Mouse (Mus musculus): Measurements from ENCODE around the gene Mvk. TPM values are rescaled to one million over a fixed set of nuclear protein-coding genes. Genes with fewer than 3 reads are reported as not detected.

Mvk gene
- polyA plus RNA-seq, 1 experiment: not detected

DNA sequence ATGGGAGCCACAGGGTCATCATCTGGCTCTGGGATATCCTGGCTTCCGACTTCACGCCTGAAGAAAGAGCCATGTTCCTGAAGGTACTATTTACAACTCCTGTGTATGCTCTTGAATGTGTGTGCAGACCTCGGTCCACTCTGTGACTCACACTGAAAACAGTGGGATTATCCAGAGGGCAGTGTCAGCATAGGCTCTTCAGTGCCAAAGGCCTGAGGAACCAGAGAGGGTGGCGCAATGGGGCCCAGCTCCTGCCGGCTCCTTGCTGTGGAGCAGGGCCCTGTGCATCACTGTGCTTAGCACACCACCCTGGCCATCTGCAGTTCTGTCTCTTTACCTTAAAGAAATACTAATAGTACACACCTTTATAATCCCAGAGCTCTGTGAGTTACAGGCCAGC, 28.5 kb upstream of the Mvk start:
- H3K4me1 ChIP-seq (ENCODE audit: control insufficient read depth, insufficient read depth, low read length): no peaks in the 10 kb centered on the region
- no peak overlapping the region for H3K27ac ChIP-seq (ENCODE audit: insufficient read depth, low read depth, low read length)
- no peak for TF ChIP-seq CTCF (IDR thresholded peaks at IDR 0.05; ENCODE audit: insufficient read depth, low read depth, low read length)
- no peak for TF ChIP-seq POLR2A (IDR thresholded peaks at IDR 0.05; ENCODE audit: insufficient read depth, low read depth, low read length)
- WGBS: 95% methylated on average over 5 of the region's 5 CpGs
- H3K4me3 ChIP-seq (ENCODE audit: insufficient read depth, low read depth, low read length): no peak overlapping the region

DNA sequence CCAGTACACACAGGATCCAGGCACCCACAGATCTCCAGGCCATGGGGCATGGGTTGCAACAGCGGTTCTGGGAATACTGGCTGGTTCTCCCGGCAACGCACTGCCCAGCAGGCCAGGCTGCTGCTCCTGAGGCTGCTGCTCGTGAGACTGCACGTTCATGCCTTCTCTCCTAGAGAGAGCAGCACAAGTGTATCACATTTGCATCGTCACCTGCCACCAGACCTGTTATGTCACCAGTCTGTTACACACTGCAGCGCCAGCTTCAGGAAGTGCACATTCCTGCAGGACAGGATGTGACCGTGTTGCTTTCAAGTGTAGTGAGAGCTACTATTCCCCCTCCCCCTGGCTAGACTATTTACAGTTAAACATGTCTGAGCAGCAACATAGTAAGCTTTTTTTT, 27.2 kb upstream of the Mvk start:
- H3K4me3 ChIP-seq (ENCODE audit: insufficient read depth, low read depth, low read length): no peak overlapping the region
- WGBS: 85% methylated on average over 8 of the region's 8 CpGs
- no peak for TF ChIP-seq POLR2A (IDR thresholded peaks at IDR 0.05; ENCODE audit: insufficient read depth, low read depth, low read length)
- 0 out of 2 replicates have a peak overlapping the region, but pooled peaks have one; percentile 14 for H3K27ac ChIP-seq (ENCODE audit: insufficient read depth, low read depth, low read length)
- no peaks in the 10 kb centered on the region for H3K4me1 ChIP-seq (ENCODE audit: control insufficient read depth, insufficient read depth, low read length)

DNA sequence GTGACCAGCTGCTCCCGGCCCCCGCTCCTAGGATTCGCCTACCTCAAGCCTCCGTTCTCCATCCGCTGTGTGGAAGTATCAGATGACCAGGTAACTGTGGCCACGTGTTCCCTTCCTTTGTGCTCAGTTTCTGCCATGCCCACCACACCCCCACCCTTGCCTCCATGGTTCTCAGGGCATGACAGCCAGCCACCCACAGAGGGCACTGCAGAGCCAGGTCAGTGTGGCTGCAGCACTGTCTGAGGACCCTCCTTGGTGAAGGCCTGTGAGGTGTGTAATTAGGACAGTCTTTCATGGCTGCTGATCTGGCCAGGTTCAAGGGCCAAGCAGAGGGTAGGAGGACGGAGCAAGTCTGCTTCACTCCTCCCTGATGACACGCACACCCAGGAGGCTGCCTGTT, 25.5 kb upstream of the Mvk start:
- WGBS: 82% methylated on average over 8 of the region's 8 CpGs
- TF ChIP-seq POLR2A (IDR thresholded peaks at IDR 0.05; ENCODE audit: insufficient read depth, low read depth, low read length) (no peak), CTCF (IDR thresholded peaks at IDR 0.05; ENCODE audit: insufficient read depth, low read depth, low read length) (0 out of 2 replicates have a peak, but pooled peaks have one; percentile 9)
- H3K4me1 ChIP-seq (ENCODE audit: control insufficient read depth, insufficient read depth, low read length): 0 out of 2 replicates have a peak, but pooled peaks cover 8% of the 10 kb centered on the region

DNA sequence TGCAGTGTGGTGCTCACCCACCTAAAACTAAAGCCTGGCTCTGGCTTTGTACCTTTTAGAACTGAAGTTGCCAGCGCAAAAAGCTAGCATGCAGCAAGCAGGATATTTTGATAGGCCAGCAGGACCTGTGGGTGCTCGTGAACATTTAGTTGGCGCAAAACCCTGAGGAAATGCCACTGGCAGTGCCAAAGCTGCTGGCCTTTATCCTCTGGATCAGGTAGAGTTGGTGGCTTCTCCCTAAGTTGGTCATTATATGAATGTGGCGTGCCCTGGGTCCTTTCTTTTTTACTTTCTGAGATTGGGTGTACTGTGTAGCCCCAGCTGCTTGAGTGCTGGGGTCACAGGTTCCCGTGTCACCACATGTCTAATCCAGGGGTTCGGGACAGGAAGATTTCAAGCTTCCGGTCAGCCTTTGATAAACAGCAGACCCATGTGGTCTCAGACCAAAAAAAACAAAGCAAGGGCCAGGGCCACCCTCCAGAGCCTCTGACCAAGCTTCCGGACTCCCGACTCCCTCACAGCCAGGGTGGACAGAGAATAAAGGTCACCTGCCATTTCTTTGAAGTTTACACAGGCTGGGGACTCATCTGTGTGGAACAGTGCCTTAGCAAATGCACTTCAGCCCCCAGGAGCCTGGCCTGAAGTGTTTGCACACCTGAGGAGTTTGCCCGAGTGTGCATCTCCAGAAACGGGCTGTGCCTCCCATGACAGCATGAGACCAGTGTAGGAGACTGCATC, 22.3 kb upstream of the Mvk start:
- H3K4me3 ChIP-seq (ENCODE audit: insufficient read depth, low read depth, low read length): no peak overlapping the region
- 80% methylated on average over 11 of the region's 11 CpGs for WGBS
- TF ChIP-seq CTCF (IDR thresholded peaks at IDR 0.05; ENCODE audit: insufficient read depth, low read depth, low read length) (no peak), POLR2A (IDR thresholded peaks at IDR 0.05; ENCODE audit: insufficient read depth, low read depth, low read length) (no peak)
- H3K27ac ChIP-seq (ENCODE audit: insufficient read depth, low read depth, low read length): no peak overlapping the region
- 0 out of 2 replicates have a peak, but pooled peaks cover 11% of the 10 kb centered on the region for H3K4me1 ChIP-seq (ENCODE audit: control insufficient read depth, insufficient read depth, low read length)

More for the DNA sequence above, 25.5 kb upstream of the Mvk start:
- no peak overlapping the region for H3K27ac ChIP-seq (ENCODE audit: insufficient read depth, low read depth, low read length)
- H3K4me3 ChIP-seq (ENCODE audit: insufficient read depth, low read depth, low read length): no peak overlapping the region

DNA sequence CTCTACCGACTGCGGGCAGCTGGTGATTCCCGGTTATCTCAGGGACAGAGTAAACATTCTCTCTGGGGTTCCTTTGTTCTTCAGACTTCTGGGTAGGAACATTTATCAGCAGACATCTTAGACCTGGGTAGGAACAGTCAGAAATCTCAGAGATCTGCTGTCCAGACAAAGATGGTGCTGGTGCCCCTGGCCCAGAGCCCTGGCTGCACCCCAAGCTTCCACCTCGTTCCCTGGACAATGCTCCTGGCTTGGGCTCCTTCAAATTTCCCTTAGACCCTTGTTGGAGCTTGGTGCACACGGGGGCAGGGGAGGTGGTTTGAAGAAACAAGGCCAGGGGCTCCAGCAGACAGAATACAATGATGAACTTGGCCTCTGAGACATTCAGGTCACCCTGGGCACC, 21.5 kb upstream of the Mvk start:
- TF ChIP-seq POLR2A (IDR thresholded peaks at IDR 0.05; ENCODE audit: insufficient read depth, low read depth, low read length): no peak
- Histone ChIP-seq H3K4me3 (ENCODE audit: insufficient read depth, low read depth, low read length) (no peak overlapping the region), H3K27ac (ENCODE audit: insufficient read depth, low read depth, low read length) (no peak overlapping the region), H3K4me1 (ENCODE audit: control insufficient read depth, insufficient read depth, low read length) (0 out of 2 replicates have a peak, but pooled peaks cover 12% of the 10 kb centered on the region)
- 24% methylated on average over 5 of the region's 5 CpGs for WGBS

DNA sequence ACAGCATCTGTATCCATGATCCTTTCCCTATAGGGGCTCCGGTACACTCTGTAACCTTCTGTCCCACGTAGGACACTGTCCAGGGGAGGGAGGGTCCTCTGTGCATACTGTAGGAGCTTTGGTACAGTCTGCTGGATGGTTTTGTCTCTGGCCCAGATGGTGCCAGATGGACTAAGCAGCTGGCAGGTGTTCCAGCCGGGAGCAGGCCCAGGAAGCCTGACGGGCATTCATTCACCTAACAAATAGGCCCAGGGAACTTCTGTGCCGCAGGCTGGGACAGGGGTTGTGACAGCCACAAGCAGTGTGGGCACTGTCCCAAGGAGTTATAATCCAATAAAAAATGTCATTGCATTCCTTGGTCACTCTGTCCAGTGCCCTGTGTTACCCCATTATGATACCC, 20.1 kb upstream of the Mvk start:
- H3K27ac ChIP-seq (ENCODE audit: insufficient read depth, low read depth, low read length): no peak overlapping the region
- 0 out of 2 replicates have a peak, but pooled peaks cover 12% of the 10 kb centered on the region for H3K4me1 ChIP-seq (ENCODE audit: control insufficient read depth, insufficient read depth, low read length)
- TF ChIP-seq POLR2A (IDR thresholded peaks at IDR 0.05; ENCODE audit: insufficient read depth, low read depth, low read length) (no peak), CTCF (IDR thresholded peaks at IDR 0.05; ENCODE audit: insufficient read depth, low read depth, low read length) (no peak)
- H3K4me3 ChIP-seq (ENCODE audit: insufficient read depth, low read depth, low read length): no peak overlapping the region
- 59% methylated on average over 5 of the region's 5 CpGs for WGBS

DNA sequence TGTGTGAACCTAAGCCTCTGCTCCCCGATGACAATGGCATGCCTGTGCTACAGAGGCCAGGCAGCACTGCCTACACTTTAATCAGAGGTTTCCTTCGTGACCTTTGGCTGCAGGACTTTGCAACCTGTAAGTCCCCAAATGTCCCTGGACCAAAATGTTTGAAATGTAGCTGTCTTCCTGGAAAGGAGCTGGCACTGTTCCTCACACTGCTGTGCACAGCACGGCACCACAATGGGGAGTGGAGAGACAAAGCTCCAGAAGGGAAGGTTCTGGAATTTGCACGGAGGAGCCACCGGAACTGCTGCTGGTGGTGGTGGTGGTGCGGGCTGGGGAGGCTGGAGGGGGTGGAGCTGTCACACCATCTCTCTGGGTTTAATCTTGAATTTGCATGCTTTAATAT, 17.3 kb upstream of the Mvk start:
- no peak overlapping the region for H3K27ac ChIP-seq (ENCODE audit: insufficient read depth, low read depth, low read length)
- WGBS: 34% methylated on average over 6 of the region's 6 CpGs
- H3K4me3 ChIP-seq (ENCODE audit: insufficient read depth, low read depth, low read length): no peak overlapping the region
- 0 out of 2 replicates have a peak, but pooled peaks cover 12% of the 10 kb centered on the region for H3K4me1 ChIP-seq (ENCODE audit: control insufficient read depth, insufficient read depth, low read length)
- no peak for TF ChIP-seq CTCF (IDR thresholded peaks at IDR 0.05; ENCODE audit: insufficient read depth, low read depth, low read length)

DNA sequence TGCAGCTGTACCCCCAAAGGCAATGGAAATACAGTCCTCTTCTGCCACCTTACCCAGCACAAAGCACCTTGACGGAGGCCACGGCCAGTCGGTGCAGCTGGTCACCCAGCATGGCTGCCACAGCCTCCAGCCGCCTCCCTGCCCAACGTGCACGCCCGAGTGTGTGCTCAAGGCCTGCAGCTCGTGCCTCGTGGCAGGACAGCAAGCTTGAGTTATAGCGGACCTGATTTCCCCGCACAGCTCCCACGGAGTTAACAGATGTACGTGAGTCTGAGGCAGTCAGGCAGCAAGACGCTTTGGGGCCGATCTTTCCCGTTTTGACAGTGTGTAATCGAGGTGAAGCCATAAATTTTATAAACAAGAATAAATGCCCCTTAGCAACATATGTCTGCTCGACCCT, 15.4 kb upstream of the Mvk start:
- no peak overlapping the region for H3K27ac ChIP-seq (ENCODE audit: insufficient read depth, low read depth, low read length)
- TF ChIP-seq CTCF (IDR thresholded peaks at IDR 0.05; ENCODE audit: insufficient read depth, low read depth, low read length) (no peak), POLR2A (IDR thresholded peaks at IDR 0.05; ENCODE audit: insufficient read depth, low read depth, low read length) (no peak)
- H3K4me1 ChIP-seq (ENCODE audit: control insufficient read depth, insufficient read depth, low read length): 0 out of 2 replicates have a peak, but pooled peaks cover 3% of the 10 kb centered on the region
- 80% methylated on average over 18 of the region's 18 CpGs for WGBS
- no peak overlapping the region for H3K4me3 ChIP-seq (ENCODE audit: insufficient read depth, low read depth, low read length)

DNA sequence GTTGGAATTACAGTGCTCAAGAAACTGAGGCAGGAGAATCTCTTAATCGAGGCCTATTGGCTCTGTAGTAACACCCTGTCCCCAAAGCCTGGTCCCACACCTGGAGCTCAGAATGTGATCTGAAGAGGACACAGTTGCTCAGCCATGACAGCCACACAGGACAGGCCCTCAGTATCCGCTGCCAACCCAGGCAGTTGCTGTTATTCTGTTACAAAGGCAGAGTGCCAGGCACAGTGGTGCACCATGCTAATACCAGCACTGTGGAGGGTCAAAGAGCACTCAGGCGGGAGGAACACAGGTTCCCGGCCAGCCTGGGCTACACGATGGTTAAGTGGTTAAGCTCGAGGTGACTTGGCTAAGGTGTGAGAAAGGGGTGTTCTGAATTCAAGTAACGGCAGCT, 14.3 kb upstream of the Mvk start:
- TF ChIP-seq POLR2A (IDR thresholded peaks at IDR 0.05; ENCODE audit: insufficient read depth, low read depth, low read length): no peak
- TF ChIP-seq CTCF (IDR thresholded peaks at IDR 0.05; ENCODE audit: insufficient read depth, low read depth, low read length): no peak
- Histone ChIP-seq H3K4me1 (ENCODE audit: control insufficient read depth, insufficient read depth, low read length) (0 out of 2 replicates have a peak, but pooled peaks cover 3% of the 10 kb centered on the region), H3K27ac (ENCODE audit: insufficient read depth, low read depth, low read length) (no peak overlapping the region), H3K4me3 (ENCODE audit: insufficient read depth, low read depth, low read length) (no peak overlapping the region)
- WGBS: 83% methylated on average over 7 of the region's 7 CpGs

Measured in olfactory bulb, adult 2 months (tissue).